Mouse (Mus musculus): ENCODE data around the gene Tfpi. TPM values are rescaled to one million over a fixed set of nuclear protein-coding genes. Genes with fewer than 3 reads are reported as not detected.

Tfpi gene
- 60.6 TPM for polyA plus RNA-seq (2014; fragmentation: Illumina TruSeq; extraction: RNeasy Lipid Tissue Mini Kit (QIAGEN cat#74804); ENCODE audit: low read depth, low replicate concordance)

GRCm38 (mm10) chr2:84476577-84476976 is at the start of gene Tfpi:
Gene Tfpi (minus strand): TSS chr2:84476775.

GRCm38 (mm10) chr2:84425138-84425537 is 51.4 kb downstream of the Tfpi start, which contains the start of gene Calcrl:
Gene Calcrl (minus strand): TSS chr2:84425411.

Other genes with a start within 250 kb of the Tfpi start
- 67.8 TPM for gene Calcrl, start 51.4 kb downstream of the Tfpi start, polyA plus RNA-seq (2014; fragmentation: Illumina TruSeq; extraction: RNeasy Lipid Tissue Mini Kit (QIAGEN cat#74804); ENCODE audit: low read depth, low replicate concordance)
- 493 TPM for gene Ctnnd1, start 174.0 kb upstream of the Tfpi start, polyA plus RNA-seq (2014; fragmentation: Illumina TruSeq; extraction: RNeasy Lipid Tissue Mini Kit (QIAGEN cat#74804); ENCODE audit: low read depth, low replicate concordance)
- gene Btbd18, start 182.3 kb upstream of the Tfpi start, polyA plus RNA-seq (2014; fragmentation: Illumina TruSeq; extraction: RNeasy Lipid Tissue Mini Kit (QIAGEN cat#74804); ENCODE audit: low read depth, low replicate concordance): not detected
- 9.6 TPM for gene Selenoh, start 194.0 kb upstream of the Tfpi start, polyA plus RNA-seq (2014; fragmentation: Illumina TruSeq; extraction: RNeasy Lipid Tissue Mini Kit (QIAGEN cat#74804); ENCODE audit: low read depth, low replicate concordance)
- gene Gm28635, start 201.3 kb upstream of the Tfpi start, polyA plus RNA-seq (2014; fragmentation: Illumina TruSeq; extraction: RNeasy Lipid Tissue Mini Kit (QIAGEN cat#74804); ENCODE audit: low read depth, low replicate concordance): not detected
- 48.3 TPM for gene Med19, start 201.6 kb upstream of the Tfpi start, polyA plus RNA-seq (2014; fragmentation: Illumina TruSeq; extraction: RNeasy Lipid Tissue Mini Kit (QIAGEN cat#74804); ENCODE audit: low read depth, low replicate concordance)
- gene Tmx2, start 202.4 kb upstream of the Tfpi start, polyA plus RNA-seq (2014; fragmentation: Illumina TruSeq; extraction: RNeasy Lipid Tissue Mini Kit (QIAGEN cat#74804); ENCODE audit: low read depth, low replicate concordance): 73.2 TPM
- gene Zdhhc5, start 238.4 kb upstream of the Tfpi start, polyA plus RNA-seq (2014; fragmentation: Illumina TruSeq; extraction: RNeasy Lipid Tissue Mini Kit (QIAGEN cat#74804); ENCODE audit: low read depth, low replicate concordance): 138 TPM

Data from sigmoid colon, adult 10 weeks (tissue).